Mouse (Mus musculus): ENCODE data around the gene Ano1. TPM values are rescaled to one million over a fixed set of nuclear protein-coding genes. Genes with fewer than 3 reads are reported as not detected.

Gene Ano1
- polyA plus RNA-seq, 1 experiment from 2014 or later = 69.0 TPM

- ATAC-seq (no peak), DNase-seq (ENCODE audit: low spot score) (no peak)
- H3K4me2 ChIP-seq (replicated peaks; ENCODE audit: low read depth, low read length) = no peak overlapping the region
- H3K9me3 ChIP-seq (ENCODE audit: low read length) = no peaks in the 10 kb centered on the region
- H3K27ac ChIP-seq (ENCODE audit: low read length) = no peak overlapping the region
- WGBS = 73% methylated on average over 9 of the region's 9 CpGs
- TF ChIP-seq EP300 (IDR thresholded peaks at IDR 0.05) (no peak), CTCF (IDR thresholded peaks at IDR 0.05) (no peak)
- no peak overlapping the region for H3K4me3 ChIP-seq (ENCODE audit: low read depth, low read length)
- H3K27me3 ChIP-seq (replicated peaks; ENCODE audit: insufficient read depth, low read length) = no peaks in the 10 kb centered on the region
- no peaks in the 10 kb centered on the region for H3K4me1 ChIP-seq (ENCODE audit: insufficient read depth, low read depth, low read length)
- no peaks in the 10 kb centered on the region for H3K36me3 ChIP-seq (ENCODE audit: insufficient read depth, low read length)
- H3K9ac ChIP-seq (replicated peaks; ENCODE audit: low read depth) = no peak overlapping the region
Measured at GRCm38 (mm10) chr7:144697870-144698269, 53.9 kb downstream of the Ano1 start.

- Histone ChIP-seq H3K27ac (ENCODE audit: low read length) (no peak overlapping the region), H3K4me1 (ENCODE audit: insufficient read depth, low read depth, low read length) (no peaks in the 10 kb centered on the region), H3K36me3 (ENCODE audit: insufficient read depth, low read length) (no peaks in the 10 kb centered on the region), H3K9ac (replicated peaks; ENCODE audit: low read depth) (no peak overlapping the region), H3K27me3 (replicated peaks; ENCODE audit: insufficient read depth, low read length) (no peaks in the 10 kb centered on the region), H3K9me3 (ENCODE audit: low read length) (no peaks in the 10 kb centered on the region), H3K4me3 (ENCODE audit: low read depth, low read length) (no peak overlapping the region), H3K4me2 (replicated peaks; ENCODE audit: low read depth, low read length) (no peak overlapping the region)
- 80% methylated on average over 7 of the region's 7 CpGs for WGBS
- ATAC-seq (peak; percentile 30; the same call in 1 of the 2 replicates), DNase-seq (ENCODE audit: low spot score) (peak; percentile 23)
- TF ChIP-seq EP300 (IDR thresholded peaks at IDR 0.05) = no peak
- TF ChIP-seq CTCF (IDR thresholded peaks at IDR 0.05) = peak; percentile 94
Measured at GRCm38 (mm10) chr7:144696764-144697704, 54.7 kb downstream of the Ano1 start.

GRCm38 (mm10) chr7:144689855-144690254 lies 61.9 kb downstream of the Ano1 start:
- TF ChIP-seq EP300 (IDR thresholded peaks at IDR 0.05) (no peak), CTCF (IDR thresholded peaks at IDR 0.05) (peak; percentile 28; the same call in 1 of the 2 replicates)
- H3K36me3 ChIP-seq (ENCODE audit: insufficient read depth, low read length) = no peaks in the 10 kb centered on the region
- WGBS = 28% methylated on average over 2 of the region's 2 CpGs
- H3K4me2 ChIP-seq (replicated peaks; ENCODE audit: low read depth, low read length) = no peak overlapping the region
- peaks cover 11% of the 10 kb centered on the region; the same call in 1 of the 2 replicates for H3K4me1 ChIP-seq (ENCODE audit: insufficient read depth, low read depth, low read length)
- H3K27ac ChIP-seq (ENCODE audit: low read length) = no peak overlapping the region
- H3K9me3 ChIP-seq (ENCODE audit: low read length) = no peaks in the 10 kb centered on the region
- ATAC-seq (0 out of 2 replicates have a peak, but pooled peaks have one; percentile 11), DNase-seq (ENCODE audit: low spot score) (no peak)
- no peaks in the 10 kb centered on the region for H3K27me3 ChIP-seq (replicated peaks; ENCODE audit: insufficient read depth, low read length)
- H3K4me3 ChIP-seq (ENCODE audit: low read depth, low read length) = no peak overlapping the region
- H3K9ac ChIP-seq (replicated peaks; ENCODE audit: low read depth) = no peak overlapping the region

- Histone ChIP-seq H3K9me3 (ENCODE audit: low read length) (no peaks in the 10 kb centered on the region), H3K4me1 (ENCODE audit: insufficient read depth, low read depth, low read length) (peaks cover 11% of the 10 kb centered on the region; the same call in 1 of the 2 replicates), H3K27me3 (replicated peaks; ENCODE audit: insufficient read depth, low read length) (no peaks in the 10 kb centered on the region), H3K9ac (replicated peaks; ENCODE audit: low read depth) (no peak overlapping the region), H3K4me2 (replicated peaks; ENCODE audit: low read depth, low read length) (no peak overlapping the region), H3K27ac (ENCODE audit: low read length) (no peak overlapping the region), H3K36me3 (ENCODE audit: insufficient read depth, low read length) (no peaks in the 10 kb centered on the region), H3K4me3 (ENCODE audit: low read depth, low read length) (no peak overlapping the region)
- TF ChIP-seq CTCF (IDR thresholded peaks at IDR 0.05) (no peak), EP300 (IDR thresholded peaks at IDR 0.05) (no peak)
- ATAC-seq (no peak), DNase-seq (ENCODE audit: low spot score) (peak; percentile 32)
- 30% methylated on average over 7 of the region's 7 CpGs for WGBS
Measured at GRCm38 (mm10) chr7:144689136-144689535, 62.6 kb downstream of the Ano1 start.

- Histone ChIP-seq H3K36me3 (ENCODE audit: insufficient read depth, low read length) (no peaks in the 10 kb centered on the region), H3K9ac (replicated peaks; ENCODE audit: low read depth) (no peak overlapping the region), H3K27me3 (replicated peaks; ENCODE audit: insufficient read depth, low read length) (no peaks in the 10 kb centered on the region), H3K9me3 (ENCODE audit: low read length) (no peaks in the 10 kb centered on the region), H3K4me3 (ENCODE audit: low read depth, low read length) (no peak overlapping the region), H3K4me1 (ENCODE audit: insufficient read depth, low read depth, low read length) (peaks cover 11% of the 10 kb centered on the region; the same call in 1 of the 2 replicates), H3K4me2 (replicated peaks; ENCODE audit: low read depth, low read length) (no peak overlapping the region), H3K27ac (ENCODE audit: low read length) (no peak overlapping the region)
- TF ChIP-seq EP300 (IDR thresholded peaks at IDR 0.05) (peak; percentile 58; the same call in 1 of the 2 replicates), CTCF (IDR thresholded peaks at IDR 0.05) (no peak)
- ATAC-seq (peak; percentile 73), DNase-seq (ENCODE audit: low spot score) (peak; percentile 54)
- WGBS = 76% methylated on average over 2 of the region's 2 CpGs
Measured at GRCm38 (mm10) chr7:144687663-144688381, 64.0 kb downstream of the Ano1 start.

- peaks cover 8% of the 10 kb centered on the region; the same call in 1 of the 2 replicates for H3K4me1 ChIP-seq (ENCODE audit: insufficient read depth, low read depth, low read length)
- WGBS = 20% methylated on average over 4 of the region's 4 CpGs
- no peak overlapping the region for H3K9ac ChIP-seq (replicated peaks; ENCODE audit: low read depth)
- no peaks in the 10 kb centered on the region for H3K36me3 ChIP-seq (ENCODE audit: insufficient read depth, low read length)
- H3K4me2 ChIP-seq (replicated peaks; ENCODE audit: low read depth, low read length) = no peak overlapping the region
- H3K9me3 ChIP-seq (ENCODE audit: low read length) = no peaks in the 10 kb centered on the region
- DNase-seq (ENCODE audit: low spot score) (no peak), ATAC-seq (0 out of 2 replicates have a peak, but pooled peaks have one; percentile 18)
- TF ChIP-seq CTCF (IDR thresholded peaks at IDR 0.05) (no peak), EP300 (IDR thresholded peaks at IDR 0.05) (no peak)
- H3K4me3 ChIP-seq (ENCODE audit: low read depth, low read length) = no peak overlapping the region
- no peak overlapping the region for H3K27ac ChIP-seq (ENCODE audit: low read length)
- no peaks in the 10 kb centered on the region for H3K27me3 ChIP-seq (replicated peaks; ENCODE audit: insufficient read depth, low read length)
Measured at GRCm38 (mm10) chr7:144684947-144685346, 66.8 kb downstream of the Ano1 start.
